Mouse (Mus musculus) kidney, postnatal 36 days (tissue): ENCODE measurements at regions not wholly inside any gene's neighbourhood (a gene's known extent, or its start where the extent isn't known, plus 50 kb on each side); places are given as distances from the start of the nearest gene placed in this dataset.

ENCODE experiments used
- DNase-seq, 2 experiments: peaks; one replicate each; pipeline ENCODE4 v3.0.0; 2021 to 2022; ENCODE audit warnings: mixed read lengths in 2 of 2

DNA sequence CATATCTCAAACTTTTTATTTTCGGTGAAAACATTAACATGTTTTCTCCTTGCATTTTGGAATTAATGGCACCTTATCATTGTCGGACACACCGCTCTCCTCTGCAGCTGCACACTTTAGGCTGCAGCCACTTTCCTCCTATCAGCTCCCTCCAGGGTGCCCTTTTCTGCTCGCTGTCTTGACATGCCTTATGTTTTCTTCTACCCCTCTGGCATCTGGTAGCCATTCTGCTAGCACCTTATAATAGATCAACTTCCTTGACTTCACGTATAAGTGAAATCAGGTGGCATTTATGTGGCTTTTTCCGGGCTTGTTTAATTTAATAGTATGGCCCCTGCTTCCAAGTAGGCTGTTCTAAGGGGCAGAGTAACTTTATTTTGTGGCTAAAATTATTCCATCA, 747.8 kb downstream of the Slitrk6 start:
- DNase-seq = no peak

- DNase-seq = no peak
Measured at GRCm38 (mm10) chr14:109985026-109985425, 769.9 kb downstream of the Slitrk6 start.

DNA sequence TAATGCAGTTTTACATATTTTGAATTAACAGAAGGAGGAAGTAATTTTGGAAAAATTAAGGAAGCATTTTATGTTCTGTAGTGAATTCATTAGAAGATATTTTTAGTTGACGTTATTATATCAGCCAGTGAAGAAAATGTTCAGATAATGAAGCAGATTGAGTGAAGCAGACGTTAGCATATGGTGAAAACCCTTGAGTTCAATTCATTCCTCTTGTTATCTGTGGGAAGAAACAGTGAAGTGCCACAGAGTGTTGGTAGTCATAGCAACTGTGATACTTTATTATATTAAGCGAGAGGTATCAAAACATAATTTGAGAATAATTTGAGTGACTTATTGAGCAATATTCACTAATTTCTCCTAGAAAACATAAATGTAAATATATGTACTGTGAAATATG, 796.9 kb downstream of the Slitrk6 start:
- no peak for DNase-seq

DNA sequence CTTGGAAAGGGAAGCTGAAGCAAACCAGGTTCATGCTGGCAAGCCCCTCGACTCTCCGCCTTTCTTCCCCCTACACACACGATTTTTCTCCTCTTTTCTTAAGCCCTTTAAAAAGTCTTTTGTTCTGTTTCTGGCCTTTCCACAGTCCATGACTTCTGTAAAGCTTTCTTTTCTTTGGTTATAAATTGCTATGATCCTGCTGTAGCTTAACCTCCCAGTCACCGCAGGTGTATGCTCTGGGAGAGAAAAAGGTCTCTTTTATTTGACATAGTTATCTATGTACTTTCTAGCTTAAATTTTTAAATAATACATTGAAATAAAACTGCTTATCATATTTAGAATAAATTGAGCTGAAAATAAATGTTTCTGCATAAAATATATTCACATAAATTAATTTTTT, 813.0 kb downstream of the Slitrk6 start:
- no peak for DNase-seq

DNA sequence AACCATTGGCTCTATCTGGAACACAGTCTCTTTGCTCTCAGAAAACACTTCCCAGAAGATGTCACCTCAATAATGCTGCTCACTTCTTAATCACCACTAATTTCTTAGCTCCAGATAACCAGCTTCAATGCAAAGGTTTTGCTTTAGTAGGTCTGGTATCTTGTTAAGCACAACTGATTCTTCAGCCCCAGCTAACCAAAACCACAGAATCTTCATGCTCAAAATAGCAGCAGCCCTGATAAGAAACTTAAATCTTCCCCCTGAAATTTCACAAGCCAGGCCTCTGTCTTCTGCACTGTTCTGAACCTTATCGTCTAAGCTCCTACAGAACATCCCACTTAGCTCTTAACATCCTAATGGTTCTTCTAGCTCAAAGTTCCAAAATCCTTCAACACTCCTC, 813.8 kb downstream of the Slitrk6 start:
- no peak for DNase-seq

DNA sequence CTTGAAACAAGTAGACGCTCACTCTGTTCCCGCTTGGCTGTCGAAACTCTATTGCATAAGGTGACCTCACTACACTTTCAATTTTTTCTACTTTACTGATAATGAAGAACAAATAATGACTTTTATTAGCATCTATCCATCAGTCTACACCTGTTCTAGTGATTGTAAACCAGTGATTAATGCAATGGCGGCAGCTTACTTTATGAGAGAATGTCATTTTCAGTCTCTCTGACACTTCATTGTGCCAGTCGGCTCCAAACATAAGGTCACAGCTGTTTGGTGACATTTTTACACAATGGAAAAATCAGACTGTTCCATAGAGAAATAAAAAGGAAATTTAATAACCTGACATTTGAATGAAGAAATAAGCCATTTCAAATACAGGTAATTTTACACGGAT, 817.5 kb downstream of the Slitrk6 start:
- DNase-seq = no peak

GRCm38 (mm10) chr14:109928977-109929376, 826.0 kb downstream of the Slitrk6 start:
- no peak for DNase-seq

GRCm38 (mm10) chr14:109891896-109892165, 863.1 kb downstream of the Slitrk6 start:
- no peak for DNase-seq

GRCm38 (mm10) chr14:109891151-109891895, 863.6 kb downstream of the Slitrk6 start:
- no peak for DNase-seq

GRCm38 (mm10) chr14:109876950-109877663, 877.8 kb downstream of the Slitrk6 start:
- no peak for DNase-seq

GRCm38 (mm10) chr14:109874230-109874629, 880.7 kb downstream of the Slitrk6 start:
- DNase-seq = peak; percentile 6 to 53

- DNase-seq = peak in 1 of 2 experiments; percentile 10
Measured at GRCm38 (mm10) chr14:109840354-109841104, 914.4 kb downstream of the Slitrk6 start.

DNA sequence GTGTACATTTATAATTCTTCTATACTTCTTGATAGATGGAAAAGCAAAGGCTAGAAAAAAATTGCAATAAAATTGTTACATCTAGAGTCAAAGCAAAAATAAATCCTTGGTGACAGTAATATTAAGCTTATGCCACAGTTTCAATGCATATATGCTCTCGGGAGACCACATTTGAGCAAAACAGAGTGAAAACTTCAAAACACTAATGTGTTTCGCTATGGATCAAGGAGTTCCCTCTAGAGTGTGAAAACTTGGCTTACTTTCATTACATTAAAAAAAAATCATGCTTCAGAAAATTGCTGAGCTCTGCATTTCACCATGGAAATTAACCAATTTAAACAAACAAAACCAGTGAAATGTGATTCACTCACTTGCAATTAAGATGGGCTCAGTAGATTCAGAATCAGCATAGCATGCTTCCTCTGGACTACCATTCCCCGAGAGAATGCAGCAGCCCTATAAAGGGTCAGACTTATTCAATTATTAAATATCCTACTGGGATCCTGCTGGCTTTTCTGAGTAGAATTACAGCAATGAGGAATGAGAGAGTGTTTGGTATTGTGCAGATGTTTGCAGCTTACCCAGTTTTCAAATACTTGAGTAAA, 888.7 kb upstream of the Slitrk1 start:
- DNase-seq = no peak

DNA sequence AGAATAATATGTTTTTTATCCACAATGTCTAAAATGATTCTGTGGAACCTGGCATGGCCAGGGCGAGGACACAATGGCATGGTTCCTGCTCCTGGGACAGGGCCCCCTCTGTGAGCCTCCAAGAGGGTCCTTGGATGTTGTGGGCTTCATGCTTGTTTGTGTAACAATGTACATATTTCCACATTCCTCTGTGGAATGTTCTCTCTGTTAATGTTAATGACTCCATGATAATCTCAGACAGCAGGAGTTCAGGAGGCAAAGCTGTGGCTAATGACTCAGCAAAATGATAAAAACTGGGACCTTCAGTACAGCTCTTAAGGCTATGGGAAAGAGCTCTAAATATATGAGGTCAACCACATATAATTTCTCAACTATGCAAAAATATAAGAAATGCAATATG, 858.3 kb upstream of the Slitrk1 start:
- DNase-seq = no peak

- DNase-seq = no peak
Measured at GRCm38 (mm10) chr14:109760892-109761291, 846.9 kb upstream of the Slitrk1 start.
